Mouse (Mus musculus) myocyte (in vitro differentiated cells): ENCODE data around the gene Pcnx3.
A peak's percentile ranks its signal among the peaks of the same experiment; 100 is the strongest.

ENCODE experiments used
- CEBPB ChIP-seq: IDR thresholded peaks from 2 replicates; pipeline ENCODE4 v1.6.1; 2011; ENCODE audit warnings: mild to moderate bottlenecking, moderate library complexity; ENCODE audit not compliant: poor library complexity, insufficient read depth, severe bottlenecking
- E2F4 ChIP-seq: IDR thresholded peaks from one replicate; pipeline ENCODE4 v1.6.1; 2011; ENCODE audit warnings: mild to moderate bottlenecking, control low read depth, moderate library complexity; ENCODE audit not compliant: insufficient read depth
- MAX ChIP-seq: IDR thresholded peaks from one replicate; pipeline ENCODE4 v1.6.1; 2011; ENCODE audit warnings: low read depth, mild to moderate bottlenecking, control low read depth
- MYOD1 ChIP-seq, 3 experiments: IDR thresholded peaks; one replicate each; pipeline ENCODE4 v1.6.1; 2011; ENCODE audit warnings: control low read depth in 2 of 3, low read depth in 2 of 3, mild to moderate bottlenecking in 2 of 3, moderate library complexity in 1 of 3; ENCODE audit not compliant: insufficient read length in 2 of 3, control insufficient read depth in 1 of 3
- MYOG ChIP-seq, 3 experiments: IDR thresholded peaks; one replicate each; pipeline ENCODE4 v1.6.1; 2011; ENCODE audit warnings: control low read depth in 2 of 3, low read depth in 2 of 3, mild to moderate bottlenecking in 2 of 3; ENCODE audit not compliant: insufficient read length in 2 of 3, control insufficient read depth in 1 of 3, insufficient read depth in 1 of 3
- POLR2A ChIP-seq: IDR thresholded peaks from one replicate; pipeline ENCODE4 v1.6.1; 2011; ENCODE audit warnings: low read depth, mild to moderate bottlenecking, control low read depth, moderate library complexity; ENCODE audit not compliant: insufficient read length
- POLR2AphosphoS2 ChIP-seq: IDR thresholded peaks from one replicate; pipeline ENCODE4 v1.6.1; 2011; ENCODE audit warnings: low read depth, control low read depth; ENCODE audit not compliant: insufficient read length
- REST ChIP-seq: IDR thresholded peaks from one replicate; pipeline ENCODE4 v1.6.1; 2011; ENCODE audit warnings: mild to moderate bottlenecking, control low read depth, moderate library complexity; ENCODE audit not compliant: insufficient read depth, insufficient read length
- SRF ChIP-seq: IDR thresholded peaks from one replicate; pipeline ENCODE4 v1.6.1; 2011; ENCODE audit warnings: low read depth; ENCODE audit not compliant: control insufficient read depth, insufficient read length
- TCF12 ChIP-seq: IDR thresholded peaks from one replicate; pipeline ENCODE4 v1.6.1; 2011; ENCODE audit warnings: mild to moderate bottlenecking, control low read depth; ENCODE audit not compliant: poor library complexity, insufficient read depth, severe bottlenecking
- TCF3 ChIP-seq: IDR thresholded peaks from one replicate; pipeline ENCODE4 v1.6.1; 2011; ENCODE audit warnings: low read depth, control low read depth; ENCODE audit not compliant: insufficient read length
- USF1 ChIP-seq: IDR thresholded peaks from one replicate; pipeline ENCODE4 v1.6.1; 2011; ENCODE audit warnings: low read depth, mild to moderate bottlenecking, control low read depth, moderate library complexity

- TF ChIP-seq POLR2AphosphoS2 (peak; percentile 37), TCF12 (no peak), POLR2A (peak; percentile 61), MAX (no peak), CEBPB (no peak), USF1 (no peak), MYOD1 (IDR thresholded peaks at IDR 0.05; ENCODE audit: control insufficient read depth in 1 of 3, insufficient read length in 2 of 3, low read depth in 2 of 3) (peak in 2 of 3 experiments; percentile 4 to 62), SRF (no peak), MYOG (IDR thresholded peaks at IDR 0.05; ENCODE audit: control insufficient read depth in 1 of 3, insufficient read depth in 1 of 3, insufficient read length in 2 of 3, low read depth in 2 of 3) (peak in 2 of 3 experiments; percentile 47 to 75), E2F4 (no peak), TCF3 (no peak), REST (no peak)
Measured at GRCm38 (mm10) chr19:5689565-5690342, 1.0 kb upstream of the Pcnx3 start.
